Mouse (Mus musculus): ENCODE data around the gene Pepd. TPM values are rescaled to one million over a fixed set of nuclear protein-coding genes. Genes with fewer than 3 reads are reported as not detected.
"Not testable (repeated sequence)": the region's sequence is repeated elsewhere in the genome, so short reads cannot be mapped to it uniquely, and the experiment has no call there.

Gene Pepd
- polyA plus RNA-seq, 1 experiment: 4.7 TPM

DNA sequence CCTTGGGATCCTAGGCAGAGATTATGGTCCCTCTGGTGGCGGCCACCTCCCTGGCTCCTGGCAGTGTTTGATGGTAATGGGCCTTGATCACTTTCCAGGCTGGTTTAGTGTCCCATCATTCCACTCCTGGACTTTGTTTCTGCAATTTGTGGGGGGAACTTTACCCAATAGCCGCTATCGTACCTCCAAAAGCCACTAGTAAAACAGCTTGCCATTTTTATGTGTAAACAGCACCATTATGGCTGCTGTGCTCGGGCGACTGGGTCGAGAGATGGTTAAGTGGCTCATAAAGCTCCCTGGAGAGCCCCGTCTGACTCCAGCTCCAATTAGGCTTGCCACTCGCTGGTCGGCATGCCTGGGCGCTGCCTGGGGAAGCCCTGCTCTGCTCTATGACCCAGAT lies 59.6 kb downstream of the Pepd start:
- H3K4me3 ChIP-seq (replicated peaks): no peak overlapping the region
- H3K36me3 ChIP-seq (ENCODE audit: control insufficient read depth): peaks cover 84% of the 10 kb centered on the region
- H3K4me1 ChIP-seq (ENCODE audit: control insufficient read depth): peaks cover 53% of the 10 kb centered on the region
- H3K27me3 ChIP-seq (ENCODE audit: control insufficient read depth): no peaks in the 10 kb centered on the region
- peaks cover 8% of the 10 kb centered on the region for H3K9me3 ChIP-seq (ENCODE audit: control insufficient read depth, low read length)
- TF ChIP-seq TAL1 (IDR thresholded peaks at IDR 0.05; ENCODE audit: low read length): no peak
- TF ChIP-seq GATA1 (IDR thresholded peaks at IDR 0.05; ENCODE audit: low read length): no peak

DNA sequence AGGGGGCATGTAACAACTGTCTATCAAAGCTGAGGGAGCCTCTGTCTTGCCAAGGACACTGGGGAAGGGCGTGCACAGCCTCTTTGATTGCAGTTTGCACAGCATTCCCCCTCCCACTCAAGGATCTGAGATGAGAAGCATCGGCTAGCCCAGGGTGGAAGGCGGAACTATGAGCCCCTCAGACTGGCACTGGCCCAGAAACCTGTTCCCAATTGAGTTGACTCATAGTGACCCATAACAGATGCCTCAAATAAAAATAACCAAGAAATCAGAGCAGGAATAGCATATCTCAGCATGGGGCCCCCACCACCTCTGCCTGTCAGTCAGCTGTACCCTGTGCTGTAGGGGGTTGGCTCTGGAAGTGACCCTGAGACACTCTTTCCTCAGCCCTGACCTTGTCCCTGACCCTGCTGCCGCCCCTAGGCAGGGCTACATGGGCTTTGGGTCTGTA lies 60.8 kb downstream of the Pepd start:
- TF ChIP-seq TAL1 (IDR thresholded peaks at IDR 0.05; ENCODE audit: low read length): no peak
- TF ChIP-seq GATA1 (IDR thresholded peaks at IDR 0.05; ENCODE audit: low read length): no peak
- peaks cover 87% of the 10 kb centered on the region for H3K36me3 ChIP-seq (ENCODE audit: control insufficient read depth)

GRCm38 (mm10) chr7:34973877-34974276 lies 61.7 kb downstream of the Pepd start:
- H3K9me3 ChIP-seq (ENCODE audit: control insufficient read depth, low read length): peaks cover 5% of the 10 kb centered on the region
- H3K36me3 ChIP-seq (ENCODE audit: control insufficient read depth): peaks cover 81% of the 10 kb centered on the region
- TF ChIP-seq TAL1 (IDR thresholded peaks at IDR 0.05; ENCODE audit: low read length): no peak
- no peak for TF ChIP-seq GATA1 (IDR thresholded peaks at IDR 0.05; ENCODE audit: low read length)
- H3K4me1 ChIP-seq (ENCODE audit: control insufficient read depth): peaks cover 49% of the 10 kb centered on the region
- H3K4me3 ChIP-seq (replicated peaks): no peak overlapping the region
- no peaks in the 10 kb centered on the region for H3K27me3 ChIP-seq (ENCODE audit: control insufficient read depth)

More for the DNA sequence above, 60.8 kb downstream of the Pepd start:
- Histone ChIP-seq H3K4me3 (replicated peaks) (no peak overlapping the region), H3K9me3 (ENCODE audit: control insufficient read depth, low read length) (peaks cover 8% of the 10 kb centered on the region), H3K27me3 (ENCODE audit: control insufficient read depth) (no peaks in the 10 kb centered on the region), H3K4me1 (ENCODE audit: control insufficient read depth) (peaks cover 50% of the 10 kb centered on the region)

DNA sequence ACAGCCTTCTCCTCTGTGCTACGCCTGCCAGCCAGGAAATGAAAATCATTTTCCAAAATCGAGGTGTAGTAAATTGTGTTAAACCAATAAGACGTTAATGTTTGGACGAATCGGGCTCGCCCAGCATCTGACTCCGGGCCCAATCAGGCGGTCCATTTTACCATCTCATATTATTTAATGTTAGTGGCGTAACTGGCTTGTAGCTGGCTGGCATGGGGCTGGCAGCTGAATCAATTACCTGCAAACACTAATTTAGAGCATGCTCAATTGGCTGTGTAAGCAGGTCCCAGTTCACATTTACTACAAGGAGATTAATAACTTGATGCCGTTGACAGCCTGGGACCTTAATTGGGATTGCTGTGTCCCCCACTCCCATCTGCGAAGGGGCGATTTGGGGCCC lies 63.7 kb downstream of the Pepd start:
- peaks cover 32% of the 10 kb centered on the region for H3K4me1 ChIP-seq (ENCODE audit: control insufficient read depth)
- no peak for TF ChIP-seq TAL1 (IDR thresholded peaks at IDR 0.05; ENCODE audit: low read length)
- no peak for TF ChIP-seq GATA1 (IDR thresholded peaks at IDR 0.05; ENCODE audit: low read length)
- no peak overlapping the region for H3K4me3 ChIP-seq (replicated peaks)
- peaks cover 2% of the 10 kb centered on the region for H3K9me3 ChIP-seq (ENCODE audit: control insufficient read depth, low read length)
- peaks cover 67% of the 10 kb centered on the region for H3K36me3 ChIP-seq (ENCODE audit: control insufficient read depth)
- H3K27me3 ChIP-seq (ENCODE audit: control insufficient read depth): no peaks in the 10 kb centered on the region

DNA sequence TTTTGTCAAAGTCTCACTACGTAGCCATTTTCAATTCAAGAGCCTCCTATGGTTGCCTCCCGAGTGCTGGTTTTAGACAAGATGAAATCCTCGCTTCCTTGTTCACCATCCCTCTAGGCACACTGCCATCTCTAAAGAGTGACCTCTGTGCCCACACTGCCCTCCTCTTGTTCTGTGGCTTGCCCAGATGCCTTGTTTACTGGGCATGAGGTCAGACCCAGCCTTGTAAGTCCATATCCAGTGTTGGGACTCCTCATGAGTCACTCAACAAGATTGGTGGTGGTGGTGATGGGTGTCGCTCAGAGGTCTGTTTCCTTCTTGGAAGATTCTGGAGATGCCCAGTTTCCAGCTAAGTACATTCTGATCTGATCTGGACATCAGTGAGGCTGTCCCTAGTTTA lies 65.2 kb downstream of the Pepd start:
- Histone ChIP-seq H3K36me3 (ENCODE audit: control insufficient read depth) (peaks cover 64% of the 10 kb centered on the region), H3K4me3 (replicated peaks) (no peak overlapping the region), H3K4me1 (ENCODE audit: control insufficient read depth) (peaks cover 37% of the 10 kb centered on the region), H3K9me3 (ENCODE audit: control insufficient read depth, low read length) (no peaks in the 10 kb centered on the region), H3K27me3 (ENCODE audit: control insufficient read depth) (no peaks in the 10 kb centered on the region)
- TF ChIP-seq TAL1 (IDR thresholded peaks at IDR 0.05; ENCODE audit: low read length) (no peak), GATA1 (IDR thresholded peaks at IDR 0.05; ENCODE audit: low read length) (no peak)

DNA sequence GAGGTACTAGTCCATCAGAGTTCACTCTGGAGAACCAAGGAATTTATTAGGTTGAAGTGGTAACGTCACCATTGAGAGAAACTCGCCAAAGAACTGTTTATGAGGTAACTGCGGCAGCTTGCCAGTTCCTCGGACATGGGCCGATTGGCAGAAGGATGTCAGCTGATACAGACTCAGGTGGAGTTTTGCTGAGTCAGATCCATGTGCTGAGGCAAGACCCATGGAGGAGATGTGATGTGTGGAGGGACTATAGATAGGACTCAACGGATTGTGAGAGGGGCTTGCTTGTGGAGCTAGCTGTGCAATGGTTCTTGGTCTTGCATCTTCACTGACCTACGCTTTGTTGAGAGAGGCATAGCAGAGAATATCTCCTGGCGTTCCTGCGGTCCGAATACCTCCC lies 69.6 kb downstream of the Pepd start:
- Histone ChIP-seq H3K9me3 (ENCODE audit: control insufficient read depth, low read length) (no peaks in the 10 kb centered on the region), H3K27me3 (ENCODE audit: control insufficient read depth) (no peaks in the 10 kb centered on the region), H3K36me3 (ENCODE audit: control insufficient read depth) (peaks cover 63% of the 10 kb centered on the region), H3K4me3 (replicated peaks) (no peak overlapping the region), H3K4me1 (ENCODE audit: control insufficient read depth) (peaks cover 73% of the 10 kb centered on the region)
- TF ChIP-seq GATA1 (IDR thresholded peaks at IDR 0.05; ENCODE audit: low read length): no peak
- TF ChIP-seq TAL1 (IDR thresholded peaks at IDR 0.05; ENCODE audit: low read length): no peak

- H3K9me3 ChIP-seq (ENCODE audit: control insufficient read depth, low read length); H3K27me3 ChIP-seq (ENCODE audit: control insufficient read depth); H3K4me3 ChIP-seq (replicated peaks): not testable (repeated sequence)
- Histone ChIP-seq H3K36me3 (ENCODE audit: control insufficient read depth) (peaks cover 64% of the 10 kb centered on the region), H3K4me1 (ENCODE audit: control insufficient read depth) (peaks cover 77% of the 10 kb centered on the region)
Measured at GRCm38 (mm10) chr7:34982372-34982771, 70.2 kb downstream of the Pepd start.

DNA sequence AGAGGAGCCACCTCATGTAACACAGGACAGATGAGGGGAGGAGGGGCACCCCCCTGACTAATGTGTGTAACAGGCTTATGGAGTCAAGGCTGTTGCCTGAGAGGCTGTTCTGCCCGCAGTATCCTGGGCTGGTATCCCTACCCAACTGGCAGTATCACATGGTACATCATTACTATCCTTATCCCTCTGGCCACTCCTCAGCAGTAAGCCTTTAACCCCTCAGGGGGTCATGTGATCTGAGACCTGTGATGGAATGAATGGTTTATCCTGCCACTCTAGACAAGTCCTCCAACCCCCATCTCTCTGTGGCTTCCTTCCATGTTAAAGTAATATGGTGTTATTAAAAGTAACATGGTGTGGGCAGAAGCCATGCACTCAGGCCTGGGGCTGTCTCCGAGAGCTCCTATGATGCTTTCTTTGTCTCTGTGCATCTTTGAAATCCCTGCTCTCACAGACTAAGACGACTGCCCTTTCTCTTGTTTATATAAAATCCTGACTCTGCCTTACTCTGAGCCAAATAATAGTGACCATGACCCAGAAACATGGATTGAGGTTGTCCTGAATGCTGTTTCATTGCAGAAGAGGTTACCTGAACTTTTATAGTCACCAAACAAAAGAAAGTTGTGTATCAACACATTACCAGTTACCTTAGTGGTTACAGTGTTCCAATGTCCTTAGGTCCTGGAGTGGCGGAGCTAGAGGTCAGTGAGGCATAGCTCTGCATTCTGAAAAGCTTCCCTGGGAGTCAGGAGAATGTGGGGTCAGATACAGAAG lies 71.7 kb downstream of the Pepd start:
- Histone ChIP-seq H3K36me3 (ENCODE audit: control insufficient read depth) (peaks cover 70% of the 10 kb centered on the region), H3K9me3 (ENCODE audit: control insufficient read depth, low read length) (no peaks in the 10 kb centered on the region), H3K27me3 (ENCODE audit: control insufficient read depth) (no peaks in the 10 kb centered on the region), H3K4me1 (ENCODE audit: control insufficient read depth) (peaks cover 74% of the 10 kb centered on the region), H3K4me3 (replicated peaks) (no peak overlapping the region)
- TF ChIP-seq TAL1 (IDR thresholded peaks at IDR 0.05; ENCODE audit: low read length): no peak
- TF ChIP-seq GATA1 (IDR thresholded peaks at IDR 0.05; ENCODE audit: low read length): no peak

DNA sequence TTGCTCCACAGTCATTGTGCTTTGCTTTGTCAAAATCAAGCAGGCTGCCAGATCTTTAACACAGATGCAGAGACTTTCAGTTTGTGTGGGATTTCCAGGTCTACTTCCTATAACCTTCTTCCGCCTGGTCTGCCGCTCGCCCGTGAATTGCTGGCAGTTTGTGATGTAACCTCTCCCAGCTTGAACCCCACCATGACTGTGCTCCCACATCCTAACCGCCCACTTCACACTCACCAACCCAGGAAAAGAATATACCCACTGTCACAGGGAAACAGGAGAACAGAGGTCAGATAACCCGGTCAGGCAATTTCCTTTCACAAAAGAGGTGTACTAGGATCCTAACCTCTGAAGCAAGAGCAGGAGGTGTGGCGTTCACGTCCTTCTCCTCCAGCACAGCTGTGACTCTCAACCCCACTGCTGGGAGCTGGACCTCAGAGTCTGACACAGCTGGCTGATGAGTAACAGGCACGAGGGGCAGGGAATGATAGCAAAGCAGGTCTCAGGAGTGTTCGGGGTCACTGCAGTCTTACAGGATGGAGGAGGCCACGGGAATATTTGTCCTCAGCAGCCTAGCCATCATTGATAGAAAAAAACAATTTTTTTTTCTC lies 72.5 kb downstream of the Pepd start:
- Histone ChIP-seq H3K4me1 (ENCODE audit: control insufficient read depth) (peaks cover 72% of the 10 kb centered on the region), H3K9me3 (ENCODE audit: control insufficient read depth, low read length) (no peaks in the 10 kb centered on the region)

More for the DNA sequence above, 72.5 kb downstream of the Pepd start:
- H3K27me3 ChIP-seq (ENCODE audit: control insufficient read depth): no peaks in the 10 kb centered on the region
- H3K36me3 ChIP-seq (ENCODE audit: control insufficient read depth): peaks cover 73% of the 10 kb centered on the region
- peak overlapping the region; percentile 48 for H3K4me3 ChIP-seq (replicated peaks)
- TF ChIP-seq GATA1 (IDR thresholded peaks at IDR 0.05; ENCODE audit: low read length): no peak
- TF ChIP-seq TAL1 (IDR thresholded peaks at IDR 0.05; ENCODE audit: low read length): no peak
